Mouse (Mus musculus) C2C12 (cell line): ENCODE results near the gene Tsc2.

ENCODE experiments used
- CEBPB ChIP-seq: IDR thresholded peaks from one replicate; pipeline ENCODE4 v1.6.1; 2011; ENCODE audit warnings: low read depth, mild to moderate bottlenecking, control low read depth, moderate library complexity
- CTCF ChIP-seq: IDR thresholded peaks from one replicate; pipeline ENCODE4 v1.5.1; 2011; ENCODE audit not compliant: control insufficient read depth, insufficient read depth, insufficient read length
- MAX ChIP-seq: IDR thresholded peaks from one replicate; pipeline ENCODE4 v1.6.1; 2011; ENCODE audit warnings: mild to moderate bottlenecking, control low read depth
- MYOD1 ChIP-seq: IDR thresholded peaks from one replicate; pipeline ENCODE4 v1.6.1; 2011; ENCODE audit warnings: low read depth; ENCODE audit not compliant: control insufficient read depth, insufficient read length
- USF1 ChIP-seq: IDR thresholded peaks from one replicate; pipeline ENCODE4 v1.6.1; 2011; ENCODE audit warnings: low read depth, mild to moderate bottlenecking, control low read depth, moderate library complexity

GRCm38 (mm10) chr17:24635694-24636093, 3.3 kb upstream of the Tsc2 start:
- TF ChIP-seq CTCF (no peak), USF1 (no peak), MAX (no peak), CEBPB (no peak), MYOD1 (no peak)
